Comparison of ENCODE assay signal across 10 mouse cellular contexts in the genomic region with DNA sequence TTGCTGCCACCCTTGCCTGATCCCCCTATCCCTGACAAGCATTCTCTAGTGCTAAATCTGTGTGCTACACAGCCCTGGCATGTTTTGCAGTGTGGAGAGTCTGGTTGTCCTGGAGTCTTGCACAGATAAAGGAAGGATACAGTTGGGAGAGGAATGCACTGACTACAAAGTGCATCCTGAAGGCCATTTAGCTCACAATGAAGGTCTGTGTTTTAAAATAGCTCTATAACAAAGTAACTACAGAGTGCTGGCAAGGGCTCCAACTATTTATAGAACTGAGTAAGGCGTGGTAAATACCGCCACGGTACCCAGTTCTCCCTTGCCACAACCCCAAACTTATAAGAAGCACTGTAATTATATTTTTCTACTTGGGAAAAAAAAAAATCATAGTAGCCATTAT.
A peak's percentile ranks its signal among the peaks of the same experiment; 100 is the strongest.
DNase-seq lines count a peak whose midpoint lies in the region; ATAC-seq and TF ChIP-seq lines count a peak whose summit lies in the region.
"Had no signal": no experiment of that assay in that cellular context is flagged by ENCODE, and none has a peak within 500 bp of the region (broad histone marks: within the 10 kb centered on the region; RNA-seq: fewer than 3 reads in every experiment).

No protein-coding gene starts in this region.

- no peak for TF ChIP-seq CTCF in lung, embryonic 14.5 days (IDR thresholded peaks at IDR 0.05; ENCODE audit: low read depth)

- H3K4me1 ChIP-seq in lung, embryonic 14.5 days (ENCODE audit: insufficient read depth): no peaks in the 10 kb centered on the region; the same call in 1 of the 2 replicates
- H3K4me1 ChIP-seq in heart, embryonic 11.5 days (ENCODE audit: control insufficient read depth, insufficient read depth, low read length): peaks cover 45% of the 10 kb centered on the region

- no peaks in the 10 kb centered on the region for H3K9me3 ChIP-seq in lung, embryonic 14.5 days (ENCODE audit: low read depth, low read length)
- no peaks in the 10 kb centered on the region for H3K9me3 ChIP-seq in heart, embryonic 11.5 days (replicated peaks; ENCODE audit: control insufficient read depth, low read length)

- H3K36me3 ChIP-seq in lung, embryonic 14.5 days (ENCODE audit: insufficient read depth): no peaks in the 10 kb centered on the region
- H3K36me3 ChIP-seq in heart, embryonic 11.5 days (ENCODE audit: control insufficient read depth, insufficient read depth, low read length): no peaks in the 10 kb centered on the region
- H3K36me3 ChIP-seq in myocyte (ENCODE audit: control insufficient read depth, insufficient read depth): no peaks in the 10 kb centered on the region

- H3K4me2 ChIP-seq in lung, embryonic 14.5 days: peak overlapping the region; percentile 12; the same call in 1 of the 2 replicates
- H3K4me2 ChIP-seq in heart, embryonic 11.5 days: peak overlapping the region; percentile 50
- peak overlapping the region; percentile 67 for H3K4me2 ChIP-seq in myocyte (ENCODE audit: low read depth)

- H3K27ac ChIP-seq in lung, embryonic 14.5 days (ENCODE audit: low read depth): peak overlapping the region; percentile 66; the same call in 1 of the 2 replicates
- peak overlapping the region; percentile 84 for H3K27ac ChIP-seq in heart, embryonic 11.5 days (ENCODE audit: low read depth, low read length)
- H3K27ac ChIP-seq: liver, embryonic 14.5 days had no signal

- no peaks in the 10 kb centered on the region for H3K27me3 ChIP-seq in lung, embryonic 14.5 days (ENCODE audit: insufficient read depth, low read length)
- no peaks in the 10 kb centered on the region for H3K27me3 ChIP-seq in heart, embryonic 11.5 days (ENCODE audit: control insufficient read depth, insufficient read depth, low read length)
- H3K27me3 ChIP-seq in myocyte (ENCODE audit: control insufficient read depth, insufficient read depth, insufficient read length): no peaks in the 10 kb centered on the region

- H3K9ac ChIP-seq in lung, embryonic 14.5 days: no peak overlapping the region
- H3K9ac ChIP-seq in heart, embryonic 11.5 days (ENCODE audit: low read depth, low read length): no peak overlapping the region
- H3K9ac ChIP-seq: liver, embryonic 14.5 days had no signal

- 35% methylated on average over 3 of the region's 3 CpGs for WGBS in lung, embryonic 14.5 days
- 13% methylated on average over 3 of the region's 3 CpGs for WGBS in heart, embryonic 11.5 days (ENCODE audit: insufficient replicate concordance)

- ATAC-seq in lung, embryonic 14.5 days (ENCODE audit: insufficient read depth): peak; percentile 77; the same call in 1 of the 2 replicates
- ATAC-seq in heart, embryonic 11.5 days (replicated peaks; ENCODE audit: insufficient number of reproducible peaks, low FRiP score, low TSS enrichment): peak; percentile 84

- no peaks in the 10 kb centered on the region for H3K79me2 ChIP-seq in myocyte (ENCODE audit: control insufficient read depth, insufficient read depth)

- peak; percentile 38 for DNase-seq in adrenal gland, adult 2 months
- no peak for DNase-seq in adrenal gland, postnatal 4 days (ENCODE audit: low spot score in 2 of 2)
- DNase-seq in lung, embryonic 14.5 days: peak; percentile 58
- no peak for DNase-seq in lung, postnatal 14 days
- no peak for DNase-seq in cerebellum, postnatal 4 days (ENCODE audit: low spot score in 2 of 2)
- no peak for DNase-seq in natural killer cell, adult 2 months (ENCODE audit: low spot score in 2 of 2)
- DNase-seq: right cerebral cortex, postnatal 25 days had no signal

- TF ChIP-seq POLR2A in myocyte (IDR thresholded peaks at IDR 0.05; ENCODE audit: insufficient read length, low read depth): no peak

- H3K4me3 ChIP-seq in lung, embryonic 14.5 days (ENCODE audit: low read depth, low read length): no peak overlapping the region
- H3K4me3 ChIP-seq in heart, embryonic 11.5 days (ENCODE audit: low read depth, low read length): no peak overlapping the region
- no peak overlapping the region for H3K4me3 ChIP-seq in myocyte

- H3ac ChIP-seq in myocyte (ENCODE audit: control insufficient read depth, insufficient read length): no peak overlapping the region

TF ChIP-seq in myocyte, 11 proteins besides CTCF, POLR2A, EP300 and RAD21:
- TF ChIP-seq TCF12 (IDR thresholded peaks at IDR 0.05; ENCODE audit: insufficient read depth, poor library complexity, severe bottlenecking): no peak
- TF ChIP-seq MYOD1 (IDR thresholded peaks at IDR 0.05; ENCODE audit: control insufficient read depth in 1 of 3, insufficient read length in 2 of 3, low read depth in 2 of 3): no peak
- no peak for TF ChIP-seq USF1 (IDR thresholded peaks at IDR 0.05; ENCODE audit: low read depth)
- TF ChIP-seq MYOG (IDR thresholded peaks at IDR 0.05; ENCODE audit: control insufficient read depth in 1 of 3, insufficient read depth in 1 of 3, insufficient read length in 2 of 3, low read depth in 2 of 3): no peak
- no peak for TF ChIP-seq E2F4 (IDR thresholded peaks at IDR 0.05; ENCODE audit: insufficient read depth)
- TF ChIP-seq REST (IDR thresholded peaks at IDR 0.05; ENCODE audit: insufficient read depth, insufficient read length): no peak
- no peak for TF ChIP-seq CEBPB (IDR thresholded peaks at IDR 0.05; ENCODE audit: insufficient read depth, poor library complexity, severe bottlenecking)
- no peak for TF ChIP-seq SRF (IDR thresholded peaks at IDR 0.05; ENCODE audit: control insufficient read depth, insufficient read length, low read depth)
- no peak for TF ChIP-seq MAX (IDR thresholded peaks at IDR 0.05; ENCODE audit: low read depth)
- no peak for TF ChIP-seq POLR2AphosphoS2 (IDR thresholded peaks at IDR 0.05; ENCODE audit: insufficient read length, low read depth)
- TF ChIP-seq TCF3 (IDR thresholded peaks at IDR 0.05; ENCODE audit: insufficient read length, low read depth): no peak

Comparison
In these comparisons a context has a peak if more than half of its experiments do, and no peak if none do; other contexts are left out.
1. DNase-seq: peak in adrenal gland, adult 2 months (single experiment) and lung, embryonic 14.5 days (single experiment); none in adrenal gland, postnatal 4 days (0 of 2), lung, postnatal 14 days (single experiment), cerebellum, postnatal 4 days (0 of 2) and natural killer cell, adult 2 months (0 of 2).
2. H3K4me2 ChIP-seq: peak in every context shown above with its lines; median percentile 67 in myocyte; 50 in heart, embryonic 11.5 days; 12 in lung, embryonic 14.5 days.